Mouse (Mus musculus) bone marrow, adult 2 months (tissue): ENCODE measurements at regions not wholly inside any gene's neighbourhood (a gene's known extent, or its start where the extent isn't known, plus 50 kb on each side); places are given as distances from the start of the nearest gene placed in this dataset.

Experiments used
- CTCF ChIP-seq: fragments of 200-500 bp; IDR thresholded peaks from 2 replicates; pipeline ENCODE4 v1.5.1; 2011; ENCODE audit warnings: low read length, control low read depth; ENCODE audit not compliant: control insufficient read depth, insufficient read depth
- POLR2A ChIP-seq: fragments of 200-500 bp; IDR thresholded peaks from 2 replicates; pipeline ENCODE4 v1.6.1; 2011; ENCODE audit warnings: low read depth, mild to moderate bottlenecking, control low read depth, low read length, borderline replicate concordance; ENCODE audit not compliant: control insufficient read depth

GRCm38 (mm10) chr5:101523490-101523889 is 141.3 kb downstream of the Nkx6-1 start:
- no peak for TF ChIP-seq POLR2A
- TF ChIP-seq CTCF = no peak
